Mouse (Mus musculus): ENCODE measurements around the gene Cdc5l. TPM values are rescaled to one million over a fixed set of nuclear protein-coding genes. Genes with fewer than 3 reads are reported as not detected.

Cdc5l gene
- polyA plus RNA-seq (2012; fragmentation: generic; extraction: Trizol): 10 to 100 TPM in 1 of 2 experiments, 1 to 10 TPM in 1; 5.8 to 30.7 TPM

GRCm38 (mm10) chr17:45433419-45434261 lies at the start of gene Cdc5l:
Gene Cdc5l (minus strand): TSS chr17:45433737.

GRCm38 (mm10) chr17:45474669-45475465 lies 41.3 kb upstream of the Cdc5l start, which contains the start of gene Spats1:
Gene Spats1 (minus strand): TSS chr17:45475415.

Other genes with a start within 250 kb of the Cdc5l start
- gene Spats1, start 41.7 kb upstream of the Cdc5l start, polyA plus RNA-seq (2012; fragmentation: generic; extraction: Trizol): under 1 TPM; 0.02 to 0.18 TPM
- 1 to 10 TPM; 8.8 to 9.1 TPM for gene Aars2, start 73.1 kb upstream of the Cdc5l start, polyA plus RNA-seq (2012; fragmentation: generic; extraction: Trizol)
- gene Tcte1, start 89.7 kb upstream of the Cdc5l start, polyA plus RNA-seq (2012; fragmentation: generic; extraction: Trizol): not detected
- under 1 TPM; under 0.01 to 0.01 TPM for gene Tmem151b, start 115.9 kb upstream of the Cdc5l start, polyA plus RNA-seq (2012; fragmentation: generic; extraction: Trizol)
- gene Nfkbie, start 122.0 kb upstream of the Cdc5l start, polyA plus RNA-seq (2012; fragmentation: generic; extraction: Trizol): 10 to 100 TPM; 10.4 to 27.8 TPM
- gene Slc35b2, start 130.1 kb upstream of the Cdc5l start, polyA plus RNA-seq (2012; fragmentation: generic; extraction: Trizol): 100 to 1,000 TPM; 102 to 176 TPM
- 1,000 to 10,000 TPM; 1,208 to 1,445 TPM for gene Hsp90ab1, start 139.5 kb upstream of the Cdc5l start, polyA plus RNA-seq (2012; fragmentation: generic; extraction: Trizol)
- 100 to 1,000 TPM; 278 to 332 TPM for gene Slc29a1, start 165.9 kb upstream of the Cdc5l start, polyA plus RNA-seq (2012; fragmentation: generic; extraction: Trizol)
- gene Mymx, start 168.4 kb upstream of the Cdc5l start, polyA plus RNA-seq (2012; fragmentation: generic; extraction: Trizol): under 1 TPM; 0.05 to 0.26 TPM
- under 1 TPM in 1 of 2 experiments, not detected in 1; 0.35 TPM for gene Capn11, start 225.6 kb upstream of the Cdc5l start, polyA plus RNA-seq (2012; fragmentation: generic; extraction: Trizol)